Mouse (Mus musculus) stomach, postnatal 0 days (tissue): ENCODE data around the gene Myof.

ENCODE experiments used
- CTCF ChIP-seq: IDR thresholded peaks from 2 replicates; pipeline ENCODE4 v1.5.1; 2016; ENCODE audit warnings: antibody characterized with exemption, low read depth, mild to moderate bottlenecking, moderate library complexity
- EP300 ChIP-seq: optimal IDR thresholded peaks from 2 replicates; pipeline ENCODE3; 2016; ENCODE audit warnings: antibody characterized with exemption

DNA sequence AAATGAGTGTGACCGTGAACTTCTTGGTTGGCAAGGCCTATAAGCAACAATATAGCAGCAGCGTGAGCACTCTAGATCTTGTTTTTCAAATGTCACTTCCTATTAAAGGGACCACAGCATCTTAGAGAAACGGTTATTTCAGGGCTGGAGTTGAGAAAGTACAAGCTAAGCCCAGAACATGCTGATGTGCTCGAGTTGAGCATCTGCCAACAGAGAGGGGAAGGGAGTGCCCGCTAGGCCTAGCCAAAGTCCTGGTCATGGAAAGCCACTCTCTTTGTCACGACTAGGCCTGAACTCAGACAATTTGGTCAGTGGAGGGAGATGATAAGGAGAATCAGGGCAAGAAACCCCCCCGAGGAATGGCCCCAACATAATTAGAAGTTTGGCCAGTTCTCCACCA is 86.1 kb downstream of the Myof start:
- TF ChIP-seq CTCF (no peak), EP300 (no peak)
